Mouse (Mus musculus): ENCODE results near the gene Gm17079. TPM values are rescaled to one million over a fixed set of nuclear protein-coding genes. Genes with fewer than 3 reads are reported as not detected.

The Gm17079 gene
- total RNA-seq (2023): not detected

DNA sequence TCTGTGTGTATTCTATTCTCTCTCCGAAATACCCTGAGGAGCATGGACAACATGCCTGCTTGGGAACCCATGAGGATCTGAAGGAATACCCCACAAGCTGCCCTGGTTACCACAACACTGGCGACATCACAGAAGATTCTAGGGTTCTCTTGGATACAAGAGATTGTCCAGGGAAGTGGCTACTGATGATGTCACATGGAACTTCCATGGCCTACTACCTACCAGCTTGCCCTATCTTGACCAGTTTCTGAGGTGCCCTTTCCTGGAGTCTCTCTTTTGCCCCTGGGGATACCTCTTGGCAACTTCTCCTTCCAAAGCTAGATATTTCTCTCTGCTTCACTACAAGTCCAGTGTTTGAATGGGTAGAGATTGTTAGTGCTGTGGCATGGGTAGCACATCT is at the start of gene Gm17079:
TSS of gene Gm17079 (minus strand) at position 101 of the 400 bp plus-strand sequence.

DNA sequence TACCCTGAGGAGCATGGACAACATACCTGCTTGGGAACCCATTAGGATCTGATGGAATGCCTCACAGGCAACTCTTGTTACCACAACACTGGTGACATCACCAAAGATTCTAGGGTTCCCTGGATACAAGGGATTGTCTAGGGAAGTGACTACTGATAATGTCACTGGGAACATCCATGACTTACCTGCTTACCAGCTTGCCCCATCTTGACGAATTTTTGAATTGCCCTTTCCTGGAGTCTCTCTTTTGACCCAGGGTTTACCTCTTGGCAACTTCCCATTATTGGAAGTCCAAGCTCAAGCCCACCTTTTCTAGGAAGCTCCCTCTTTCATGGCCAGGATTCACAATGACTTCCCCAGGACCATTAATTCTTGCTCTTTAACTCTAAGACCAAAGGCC is 21.8 kb upstream of the Gm17079 start, which contains the start of gene Gm5800:
TSS of gene Gm5800 (minus strand) at position 101 of the 400 bp plus-strand sequence.

Other genes with a start within 250 kb of the Gm17079 start
- gene Vmn2r89, start 243.6 kb downstream of the Gm17079 start, total RNA-seq (2023): not detected
- not detected for gene Gm5622, start 142.7 kb downstream of the Gm17079 start, total RNA-seq (2023)
- gene Gm17175, start 121.4 kb downstream of the Gm17079 start, total RNA-seq (2023): not detected
- gene Gm17174, start 103.3 kb downstream of the Gm17079 start, total RNA-seq (2023): not detected
- not detected for gene Gm17078, start 84.2 kb downstream of the Gm17079 start, total RNA-seq (2023)
- gene Gm4181, start 59.8 kb downstream of the Gm17079 start, total RNA-seq (2023): not detected
- gene Gm5800, start 21.7 kb upstream of the Gm17079 start, total RNA-seq (2023): not detected
- not detected for gene Ang4, start 78.1 kb upstream of the Gm17079 start, total RNA-seq (2023)
- not detected for gene AY358078, start 104.6 kb upstream of the Gm17079 start, total RNA-seq (2023)
- 10 to 100 TPM; 10.4 to 41.8 TPM for gene Ear6, start 158.2 kb upstream of the Gm17079 start, total RNA-seq (2023)
- 10 to 100 TPM; 16.2 to 17.2 TPM for gene Mettl17, start 189.4 kb upstream of the Gm17079 start, total RNA-seq (2023)
- gene Slc39a2, start 197.4 kb upstream of the Gm17079 start, total RNA-seq (2023): under 1 TPM in 1 of 2 experiments, not detected in 1; 0.15 TPM
- 1 to 10 TPM; 1.3 to 3.4 TPM for gene Ndrg2, start 218.7 kb upstream of the Gm17079 start, total RNA-seq (2023)
- gene Tppp2, start 223.0 kb upstream of the Gm17079 start, total RNA-seq (2023): not detected
- not detected for gene Rnase13, start 227.3 kb upstream of the Gm17079 start, total RNA-seq (2023)

Data from neutrophil, adult 59 days (primary cell).